Mouse (Mus musculus) C2C12 (cell line): ENCODE results near the gene Wdr45. TPM values are rescaled to one million over a fixed set of nuclear protein-coding genes. Genes with fewer than 3 reads are reported as not detected.

Experiments
- H3K27me3 ChIP-seq: one replicate; pipeline ENCODE4 v1.6.1; 2011; ENCODE audit not compliant: control insufficient read depth, insufficient read depth, insufficient read length
- H3K36me3 ChIP-seq: one replicate; pipeline ENCODE4 v1.6.1; 2011; ENCODE audit not compliant: control insufficient read depth, insufficient read depth
- H3K4me3 ChIP-seq: one replicate; pipeline ENCODE4 v1.5.1; 2011; ENCODE audit warnings: mild to moderate bottlenecking, control low read depth; ENCODE audit not compliant: poor library complexity, insufficient read depth, severe bottlenecking
- H3K79me2 ChIP-seq: one replicate; pipeline ENCODE4 v1.6.1; 2011; ENCODE audit not compliant: control insufficient read depth, insufficient read depth
- H3K79me3 ChIP-seq: one replicate; pipeline ENCODE4 v1.6.1; 2011; ENCODE audit warnings: low read depth, control low read depth
- H3ac ChIP-seq: one replicate; pipeline ENCODE3; 2011; ENCODE audit warnings: low read depth; ENCODE audit not compliant: control insufficient read depth, insufficient read length
- CEBPB ChIP-seq: IDR thresholded peaks from one replicate; pipeline ENCODE4 v1.6.1; 2011; ENCODE audit warnings: low read depth, mild to moderate bottlenecking, control low read depth, moderate library complexity
- CTCF ChIP-seq: IDR thresholded peaks from one replicate; pipeline ENCODE4 v1.5.1; 2011; ENCODE audit not compliant: control insufficient read depth, insufficient read depth, insufficient read length
- FOSL1 ChIP-seq: IDR thresholded peaks from one replicate; pipeline ENCODE4 v1.8.0; 2011; ENCODE audit warnings: mild to moderate bottlenecking, low read length; ENCODE audit not compliant: poor library complexity, insufficient read depth, severe bottlenecking
- MAX ChIP-seq: IDR thresholded peaks from one replicate; pipeline ENCODE4 v1.6.1; 2011; ENCODE audit warnings: mild to moderate bottlenecking, control low read depth
- MYOD1 ChIP-seq: IDR thresholded peaks from one replicate; pipeline ENCODE4 v1.6.1; 2011; ENCODE audit warnings: low read depth; ENCODE audit not compliant: control insufficient read depth, insufficient read length
- MYOG ChIP-seq: IDR thresholded peaks from one replicate; pipeline ENCODE4 v1.6.1; 2011; ENCODE audit not compliant: control insufficient read depth, insufficient read length; ENCODE audit errors: extremely low read depth
- USF1 ChIP-seq: IDR thresholded peaks from one replicate; pipeline ENCODE4 v1.6.1; 2011; ENCODE audit warnings: low read depth, mild to moderate bottlenecking, control low read depth, moderate library complexity
- polyA plus RNA-seq: library from polyadenylated mRNA; unstranded; fragments of >200 nt; fragmentation: generic; extraction: Trizol; gene quantifications from one replicate; pipeline ENCODE4 v1.2.1, GENCODE M21; 2012; ENCODE audit warnings: missing spikeins

Wdr45 gene
- polyA plus RNA-seq, 1 experiment: 18.4 TPM

DNA sequence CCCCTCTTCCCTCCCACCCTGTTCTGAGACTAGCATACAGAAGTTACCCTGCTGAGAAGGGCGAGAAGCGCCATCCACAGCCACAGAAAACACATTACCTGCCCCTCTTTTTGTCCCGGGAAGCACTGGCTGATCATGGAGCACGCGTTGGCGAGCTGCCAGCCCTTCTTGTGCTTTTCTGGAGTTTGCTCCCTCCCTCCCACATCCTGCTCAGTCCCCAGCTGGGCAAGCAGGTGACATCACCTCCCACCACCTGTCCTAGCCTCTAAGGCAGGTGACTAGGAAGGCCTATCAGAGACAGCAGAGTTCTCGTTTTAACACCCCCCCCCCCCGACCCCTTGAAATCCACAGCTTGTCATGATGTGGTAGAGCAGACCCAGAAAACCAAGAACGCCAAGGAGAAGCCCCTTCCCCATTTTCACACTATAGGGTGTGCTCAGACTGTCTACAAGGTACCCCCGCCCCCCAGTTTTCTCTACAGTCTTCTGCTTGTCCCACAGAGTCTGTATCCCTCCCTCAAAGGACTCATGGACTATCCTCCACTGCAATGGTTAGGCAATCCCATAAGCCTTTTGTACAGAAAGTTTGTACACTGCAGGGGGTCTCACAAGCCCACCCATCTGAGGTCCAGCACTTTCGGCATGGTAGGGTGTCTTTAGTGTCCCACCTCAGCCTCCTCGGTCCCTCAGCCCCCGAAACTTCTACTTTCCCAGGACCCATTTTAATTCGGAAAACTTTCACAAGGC, 25.4 kb downstream of the Wdr45 start:
- Histone ChIP-seq H3K4me3 (no peak overlapping the region), H3K79me2 (no peaks in the 10 kb centered on the region)

DNA sequence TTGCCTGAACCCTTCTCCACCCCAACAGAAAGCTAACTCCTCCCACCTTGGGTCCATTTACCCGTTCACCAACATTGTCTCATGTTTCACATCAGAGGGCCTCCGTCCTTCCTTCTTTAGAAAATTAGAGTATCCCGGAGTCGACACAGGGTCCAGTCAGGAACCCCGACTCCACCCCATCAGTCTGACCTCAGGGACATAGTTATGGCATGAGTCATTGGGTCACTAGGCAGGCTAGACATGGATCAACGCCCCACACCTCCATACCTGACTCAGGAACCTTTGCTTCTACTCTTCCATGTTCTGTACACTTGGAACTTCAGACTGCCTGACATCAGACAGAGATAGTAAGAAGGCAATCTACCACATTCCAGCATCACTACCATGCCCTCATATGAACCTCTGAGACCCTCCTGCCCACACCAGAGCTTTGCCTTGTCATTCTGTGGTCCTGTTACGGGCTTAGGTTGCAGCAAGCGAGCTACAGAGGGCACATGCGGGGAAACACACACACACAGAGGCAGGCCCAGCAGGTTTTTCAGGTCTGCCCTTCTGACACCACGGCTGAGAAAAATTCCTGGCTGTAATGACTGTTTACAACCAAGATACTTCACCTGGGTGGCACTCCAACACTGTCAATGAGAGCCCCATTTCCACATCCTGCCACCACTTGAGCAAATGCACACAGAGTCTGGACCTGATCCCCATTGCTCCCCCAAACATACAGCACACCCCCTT, 26.1 kb downstream of the Wdr45 start:
- Histone ChIP-seq H3K79me2 (no peaks in the 10 kb centered on the region), H3K4me3 (no peak overlapping the region), H3K79me3 (no peaks in the 10 kb centered on the region), H3K36me3 (no peaks in the 10 kb centered on the region), H3ac (no peak overlapping the region), H3K27me3 (no peaks in the 10 kb centered on the region)
- TF ChIP-seq FOSL1: no peak
- TF ChIP-seq CTCF: no peak
- no peak for TF ChIP-seq CEBPB
- TF ChIP-seq USF1: no peak

More for the DNA sequence above, 25.4 kb downstream of the Wdr45 start:
- Histone ChIP-seq H3K79me3 (no peaks in the 10 kb centered on the region), H3K27me3 (no peaks in the 10 kb centered on the region), H3ac (no peak overlapping the region), H3K36me3 (no peaks in the 10 kb centered on the region)
- TF ChIP-seq MAX (no peak), MYOG (no peak), MYOD1 (no peak), CEBPB (no peak), FOSL1 (no peak), USF1 (no peak), CTCF (no peak)

DNA sequence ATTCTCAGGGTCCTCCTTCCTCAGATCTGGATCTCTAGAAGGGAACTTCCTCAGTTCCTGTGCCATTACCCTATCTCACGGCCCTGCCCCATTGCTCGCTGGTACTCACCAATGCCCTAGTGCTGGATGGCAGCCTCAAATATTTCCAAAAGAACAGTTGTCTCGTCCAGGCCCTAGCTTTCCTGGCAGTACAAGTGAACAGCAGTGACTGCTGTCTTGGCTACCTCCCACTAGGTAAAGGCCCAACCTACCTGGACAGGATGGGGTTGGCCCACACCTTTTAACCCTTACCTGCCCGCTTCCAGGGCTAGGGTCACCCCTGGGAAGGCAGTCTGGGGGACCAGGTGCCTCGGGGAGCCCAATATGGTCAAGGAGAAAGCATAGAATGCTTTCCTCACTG, 27.0 kb downstream of the Wdr45 start:
- Histone ChIP-seq H3K36me3 (no peaks in the 10 kb centered on the region), H3ac (no peak overlapping the region), H3K4me3 (no peak overlapping the region), H3K79me3 (no peaks in the 10 kb centered on the region), H3K27me3 (no peaks in the 10 kb centered on the region), H3K79me2 (no peaks in the 10 kb centered on the region)
- TF ChIP-seq USF1: no peak
- TF ChIP-seq MAX: no peak
- no peak for TF ChIP-seq CTCF

DNA sequence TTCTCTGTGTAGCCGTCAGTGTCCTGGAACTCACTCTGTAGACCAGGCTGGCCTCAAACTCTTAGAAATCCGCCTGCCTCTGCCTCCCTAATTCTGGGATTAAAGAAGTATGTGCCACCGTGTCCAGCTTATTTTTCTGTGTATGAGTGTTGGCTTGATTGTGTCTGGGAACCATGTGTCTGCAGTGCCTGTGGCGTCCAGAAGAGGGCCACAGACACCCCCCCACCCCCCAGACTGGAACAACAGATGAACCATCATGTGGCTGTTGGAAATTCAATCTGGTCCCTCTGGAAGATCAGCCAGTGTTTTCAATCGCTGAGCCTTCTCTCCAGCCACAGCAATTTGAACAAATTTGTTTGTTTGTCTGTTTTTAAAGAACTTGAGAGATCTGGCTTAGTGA, 29.3 kb downstream of the Wdr45 start:
- Histone ChIP-seq H3K4me3 (no peak overlapping the region), H3K27me3 (no peaks in the 10 kb centered on the region), H3ac (no peak overlapping the region), H3K79me3 (peaks cover under 1% of the 10 kb centered on the region), H3K79me2 (no peaks in the 10 kb centered on the region), H3K36me3 (no peaks in the 10 kb centered on the region)
- TF ChIP-seq MYOD1: no peak
- TF ChIP-seq MYOG: no peak

DNA sequence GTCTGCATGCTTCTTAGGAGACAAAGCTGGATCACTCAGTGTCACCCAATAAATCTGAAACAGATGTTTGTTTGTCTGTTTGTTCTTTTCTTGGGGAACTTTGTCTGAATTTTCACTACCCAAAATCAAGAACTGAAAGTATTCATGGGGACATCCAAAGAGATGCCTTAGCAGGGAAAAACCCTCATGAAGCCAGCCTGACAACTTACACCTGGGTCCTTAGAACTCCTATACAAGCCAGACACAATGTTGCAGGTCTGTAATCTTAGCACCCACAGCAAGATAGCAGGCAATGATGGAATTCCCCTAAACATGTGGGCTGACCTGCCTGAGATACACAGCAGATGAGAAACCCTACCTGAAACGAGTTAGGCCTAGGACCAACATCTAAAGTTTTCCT, 30.8 kb downstream of the Wdr45 start:
- H3K27me3 ChIP-seq: no peaks in the 10 kb centered on the region
- TF ChIP-seq MYOD1 (no peak), USF1 (no peak), FOSL1 (no peak), MAX (no peak), CEBPB (no peak), MYOG (no peak), CTCF (no peak)

DNA sequence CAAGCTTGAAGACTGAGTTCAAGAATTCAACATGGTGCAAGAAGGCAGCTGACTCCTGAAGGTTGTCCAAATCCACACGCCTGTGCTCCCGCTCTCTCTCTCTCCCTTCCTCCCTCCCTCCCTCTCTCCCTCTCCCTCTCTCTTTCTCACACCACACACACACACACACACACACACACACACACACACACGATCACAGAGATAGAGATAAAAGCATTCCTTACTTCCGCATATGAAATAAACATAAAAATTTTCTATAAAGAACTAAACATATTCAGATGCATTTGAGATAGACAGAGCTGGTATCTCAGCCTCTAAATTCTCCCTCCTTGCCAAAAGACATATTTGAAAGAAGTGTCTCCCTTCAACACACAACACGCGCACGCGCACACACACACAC, 31.3 kb downstream of the Wdr45 start:
- Histone ChIP-seq H3ac (no peak overlapping the region), H3K36me3 (no peaks in the 10 kb centered on the region)
- no peak for TF ChIP-seq FOSL1
- TF ChIP-seq MYOG: no peak
- TF ChIP-seq USF1: no peak
- no peak for TF ChIP-seq MAX
- TF ChIP-seq CTCF: no peak
- no peak for TF ChIP-seq MYOD1
- no peak for TF ChIP-seq CEBPB

More for the DNA sequence above, 30.8 kb downstream of the Wdr45 start:
- H3ac ChIP-seq: no peak overlapping the region
- H3K36me3 ChIP-seq: no peaks in the 10 kb centered on the region
- H3K79me2 ChIP-seq: peaks cover under 1% of the 10 kb centered on the region
- H3K79me3 ChIP-seq: peaks cover 2% of the 10 kb centered on the region
- H3K4me3 ChIP-seq: no peak overlapping the region

More for the DNA sequence above, 31.3 kb downstream of the Wdr45 start:
- peaks cover 2% of the 10 kb centered on the region for H3K79me3 ChIP-seq
- H3K27me3 ChIP-seq: no peaks in the 10 kb centered on the region
- peaks cover 4% of the 10 kb centered on the region for H3K79me2 ChIP-seq
- no peak overlapping the region for H3K4me3 ChIP-seq
